Mouse (Mus musculus) left cerebral cortex, postnatal 4 days (tissue): ENCODE data around the gene Yipf6. TPM values are rescaled to one million over a fixed set of nuclear protein-coding genes. Genes with fewer than 3 reads are reported as not detected.
"Not testable (repeated sequence)": the region's sequence is repeated elsewhere in the genome, so short reads cannot be mapped to it uniquely, and the experiment has no call there.

Source experiments
- DNase-seq: peaks from one replicate; pipeline ENCODE4 v3.0.0-alpha.2; 2022
- intact Hi-C: fragments of 180-260 bp; cut with DNase I; formaldehyde crosslinking; loops from one replicate; pipeline ENCODE4 v1.15.1; 2025
- total RNA-seq, 2 experiments: library from RNA; stranded (reverse); gene quantifications; 2 replicates each; pipeline ENCODE4 v1.2.3; 2021

The Yipf6 gene
- 10 to 100 TPM; 28.0 to 29.8 TPM for total RNA-seq

GRCm38 (mm10) chrX:98936101-98936500 lies at the start of gene Yipf6:
Yipf6 (plus strand) TSS chrX:98936316.
- no peak for DNase-seq
- intact Hi-C loops: no loop called here

- intact Hi-C loops: no loop called here
Measured at GRCm38 (mm10) chrX:98890072-98890405, 46.1 kb upstream of the Yipf6 start.

GRCm38 (mm10) chrX:98890406-98891116 lies 45.6 kb upstream of the Yipf6 start, which contains the start of gene Ophn1:
Ophn1 (minus strand) TSS chrX:98891025.
- intact Hi-C loops: no loop called here
- DNase-seq: peak; percentile 73

More at GRCm38 (mm10) chrX:98890072-98890405, 46.1 kb upstream of the Yipf6 start:
- DNase-seq: no peak

GRCm38 (mm10) chrX:98898307-98898706 lies 37.8 kb upstream of the Yipf6 start:
- peak; percentile 36 for DNase-seq
- intact Hi-C loops: no loop called here

GRCm38 (mm10) chrX:98904226-98904625 lies 31.9 kb upstream of the Yipf6 start:
- DNase-seq: no peak
- intact Hi-C loops: no loop called here

- no peak for DNase-seq
- intact Hi-C loops: no loop called here
Measured at GRCm38 (mm10) chrX:98908910-98909309, 27.2 kb upstream of the Yipf6 start.

- DNase-seq: peak; percentile 2
- intact Hi-C loops: loop anchor here (2.0 kb wide), 1 partner anchor 219 kb away; no protein-coding TSS in a partner anchor
Measured at GRCm38 (mm10) chrX:98919423-98919822, 16.7 kb upstream of the Yipf6 start.

GRCm38 (mm10) chrX:98936707-98937554 lies 815 bp downstream of the Yipf6 start:
- intact Hi-C loops: no loop called here
- peak; percentile 95 for DNase-seq

GRCm38 (mm10) chrX:98937555-98938294 lies 1.6 kb downstream of the Yipf6 start:
- intact Hi-C loops: no loop called here
- peak; percentile 95 for DNase-seq

- DNase-seq: peak; percentile 25
- intact Hi-C loops: no loop called here
Measured at GRCm38 (mm10) chrX:98953941-98954340, 17.8 kb downstream of the Yipf6 start.

- DNase-seq: no peak
- intact Hi-C loops: no loop called here
Measured at GRCm38 (mm10) chrX:98958287-98958686, 22.2 kb downstream of the Yipf6 start.

GRCm38 (mm10) chrX:98959050-98959449 lies 22.9 kb downstream of the Yipf6 start:
- intact Hi-C loops: no loop called here

GRCm38 (mm10) chrX:98963742-98964141 lies 27.6 kb downstream of the Yipf6 start:
- no peak for DNase-seq
- intact Hi-C loops: no loop called here

More at GRCm38 (mm10) chrX:98959050-98959449, 22.9 kb downstream of the Yipf6 start:
- no peak for DNase-seq

GRCm38 (mm10) chrX:98964513-98964912 lies 28.4 kb downstream of the Yipf6 start:
- DNase-seq: no peak
- intact Hi-C loops: no loop called here

- intact Hi-C loops, DNase-seq: not testable (repeated sequence)
Measured at GRCm38 (mm10) chrX:98986611-98987010, 50.5 kb downstream of the Yipf6 start.

- peak; percentile 49 for DNase-seq
- intact Hi-C loops: no loop called here
Measured at GRCm38 (mm10) chrX:98989574-98989973, 53.5 kb downstream of the Yipf6 start.

Other genes starting within 250 kb of the Yipf6 start
- 10 to 100 TPM; 48.7 to 48.9 TPM for gene Ophn1, start 45.3 kb upstream of the Yipf6 start, total RNA-seq
- 1 to 10 TPM; 7.3 to 7.9 TPM for gene Stard8, start 66.9 kb downstream of the Yipf6 start, total RNA-seq
- gene Efnb1, start 199.8 kb downstream of the Yipf6 start, total RNA-seq: 10 to 100 TPM; 30.1 to 31.5 TPM